Mouse (Mus musculus) small intestine, adult 2 months (tissue): ENCODE results near the gene Ube4b. TPM values are rescaled to one million over a fixed set of nuclear protein-coding genes. Genes with fewer than 3 reads are reported as not detected.

Experiments
- H3K27ac ChIP-seq: fragments of 200-500 bp; 2 replicates; pipeline ENCODE4 v1.5.1; 2012; ENCODE audit warnings: low read depth, low read length, control low read depth, inconsistent platforms; ENCODE audit not compliant: insufficient read depth
- H3K27me3 ChIP-seq: fragments of 200-500 bp; 2 replicates; pipeline ENCODE4 v1.6.1; 2012; ENCODE audit warnings: mild to moderate bottlenecking, moderate library complexity, low read length, inconsistent platforms; ENCODE audit not compliant: control insufficient read depth, insufficient read depth
- H3K36me3 ChIP-seq: fragments of 200-500 bp; 2 replicates; pipeline ENCODE4 v1.6.1; 2012; ENCODE audit warnings: mild to moderate bottlenecking, low read length, control low read depth, inconsistent platforms; ENCODE audit not compliant: control insufficient read depth, insufficient read depth
- H3K4me1 ChIP-seq: fragments of 200-500 bp; 2 replicates; pipeline ENCODE4 v1.6.1; 2012; ENCODE audit warnings: low read length, inconsistent platforms, mixed read lengths; ENCODE audit not compliant: control insufficient read depth, insufficient read depth, insufficient read length
- H3K4me3 ChIP-seq: fragments of 200-500 bp; 2 replicates; pipeline ENCODE4 v1.5.1; 2012; ENCODE audit warnings: low read depth, mild to moderate bottlenecking, control low read depth, inconsistent platforms, low read length, moderate library complexity
- CTCF ChIP-seq: fragments of 200-500 bp; IDR thresholded peaks from 2 replicates; pipeline ENCODE4 v1.5.1; 2012; ENCODE audit warnings: low read depth, mild to moderate bottlenecking, control low read depth, inconsistent platforms, low read length, moderate library complexity, mixed read lengths; ENCODE audit not compliant: insufficient replicate concordance, insufficient read length; ENCODE audit errors: extremely low read depth
- POLR2A ChIP-seq: fragments of 200-500 bp; IDR thresholded peaks from 2 replicates; pipeline ENCODE4 v1.6.1; 2012; ENCODE audit warnings: low read depth, mild to moderate bottlenecking, control low read depth, inconsistent platforms, low read length, moderate library complexity
- WGBS: fragments of 180-500 bp; shearing (Covaris S2); methylation state at CpG from one replicate; pipeline ENCODE4 v1.1.7; 2018; 5-methylcytosine and 5-hydroxymethylcytosine counted together
- polyA plus RNA-seq: library from polyadenylated mRNA; depleted of rRNA; stranded (reverse); fragments of >200 nt; gene quantifications from 2 replicates; pipeline ENCODE4 v1.2.3, GENCODE M21; 2012

The Ube4b gene
- polyA plus RNA-seq, 1 experiment: 115 TPM

- WGBS: 80% methylated on average over 10 of the region's 10 CpGs
- Histone ChIP-seq H3K27me3 (no peaks in the 10 kb centered on the region), H3K36me3 (peaks cover 19% of the 10 kb centered on the region), H3K4me1 (peaks cover 3% of the 10 kb centered on the region; the same call in 1 of the 2 replicates), H3K27ac (no peak overlapping the region), H3K4me3 (no peak overlapping the region)
- TF ChIP-seq POLR2A: no peak
- no peak for TF ChIP-seq CTCF
These were observed 101.0 kb downstream of the Ube4b start for GRCm38 (mm10) chr4:149325411-149326162.

DNA sequence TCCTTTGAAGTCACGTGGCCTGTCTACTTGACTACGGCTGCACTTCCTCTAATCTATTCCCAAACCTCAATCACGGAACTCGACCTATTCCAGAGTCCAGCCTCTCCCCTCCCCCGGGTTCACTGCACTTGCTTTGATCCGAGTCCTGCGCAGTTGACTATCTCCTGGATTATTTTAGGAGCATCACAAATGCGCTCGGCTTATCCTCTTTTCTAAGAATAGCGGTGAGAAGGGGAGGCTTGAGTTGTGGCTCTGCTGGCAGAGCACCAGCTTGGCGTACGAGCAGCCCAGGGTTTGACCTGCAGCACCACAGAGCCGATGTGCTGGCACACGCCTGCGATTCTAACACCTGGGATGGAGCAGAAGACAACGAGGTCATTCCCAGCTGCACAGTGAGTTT is 102.8 kb downstream of the Ube4b start:
- Histone ChIP-seq H3K4me3 (no peak overlapping the region), H3K27ac (no peak overlapping the region), H3K27me3 (no peaks in the 10 kb centered on the region), H3K4me1 (peaks cover 3% of the 10 kb centered on the region; the same call in 1 of the 2 replicates), H3K36me3 (peaks cover 3% of the 10 kb centered on the region; the same call in 1 of the 2 replicates)
- 39% methylated on average over 16 of the region's 16 CpGs for WGBS
- TF ChIP-seq POLR2A: no peak
- no peak for TF ChIP-seq CTCF

DNA sequence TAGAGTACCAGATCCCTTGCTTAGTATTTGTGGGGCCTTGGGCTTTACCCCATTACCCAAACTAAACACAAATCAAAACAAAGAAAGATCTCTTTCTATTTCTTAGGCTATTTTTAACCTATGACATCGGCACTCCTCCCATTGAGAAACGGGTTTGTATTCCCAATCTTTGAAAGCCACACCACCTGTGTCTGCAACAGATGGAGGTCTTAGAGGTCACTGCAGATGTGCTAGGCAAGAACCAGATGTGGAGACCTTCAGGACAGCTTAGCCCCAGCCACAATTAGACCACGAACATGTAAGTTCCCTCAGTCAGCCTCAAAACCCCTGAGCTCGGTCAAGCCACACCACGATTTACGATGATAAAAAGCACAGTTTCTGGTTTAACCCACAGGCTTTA is 103.8 kb downstream of the Ube4b start:
- Histone ChIP-seq H3K27me3 (no peaks in the 10 kb centered on the region), H3K4me3 (no peak overlapping the region), H3K27ac (no peak overlapping the region), H3K36me3 (no peaks in the 10 kb centered on the region; the same call in 1 of the 2 replicates), H3K4me1 (peaks cover 3% of the 10 kb centered on the region; the same call in 1 of the 2 replicates)
- WGBS: 79% methylated on average over 6 of the region's 6 CpGs
- TF ChIP-seq CTCF (no peak), POLR2A (no peak)

- H3K27ac ChIP-seq: no peak overlapping the region
- WGBS: 77% methylated on average over 4 of the region's 4 CpGs
- no peak for TF ChIP-seq POLR2A
- no peak for TF ChIP-seq CTCF
- no peaks in the 10 kb centered on the region for H3K27me3 ChIP-seq
- H3K36me3 ChIP-seq: no peaks in the 10 kb centered on the region; the same call in 1 of the 2 replicates
- H3K4me3 ChIP-seq: no peak overlapping the region
- H3K4me1 ChIP-seq: peaks cover 3% of the 10 kb centered on the region; the same call in 1 of the 2 replicates
These were observed 104.3 kb downstream of the Ube4b start for GRCm38 (mm10) chr4:149322286-149322685.

DNA sequence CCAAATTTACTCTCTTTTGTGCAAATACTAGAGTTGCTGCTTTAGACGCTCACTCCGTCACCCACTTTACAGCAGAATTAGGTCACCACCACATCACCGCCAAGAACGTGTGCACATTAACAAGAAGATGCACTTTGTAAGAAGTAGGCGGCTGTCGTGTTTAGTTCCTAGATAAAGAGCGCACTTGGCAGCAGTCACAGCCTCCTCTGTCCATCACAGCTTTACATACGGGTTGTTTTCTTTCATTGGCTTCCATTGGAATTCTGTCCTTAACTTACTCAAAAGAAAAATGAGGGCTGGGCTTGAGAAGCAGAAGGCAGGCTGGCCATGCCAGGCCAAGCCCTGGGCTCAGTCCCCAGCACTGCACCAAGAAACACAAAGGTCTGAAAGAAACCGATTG is 107.5 kb downstream of the Ube4b start:
- WGBS: 59% methylated on average over 9 of the region's 9 CpGs
- Histone ChIP-seq H3K27ac (no peak overlapping the region), H3K27me3 (no peaks in the 10 kb centered on the region), H3K4me1 (peaks cover 3% of the 10 kb centered on the region; the same call in 1 of the 2 replicates), H3K4me3 (no peak overlapping the region), H3K36me3 (no peaks in the 10 kb centered on the region)
- TF ChIP-seq POLR2A: no peak

GRCm38 (mm10) chr4:149317387-149317786 is 109.2 kb downstream of the Ube4b start:
- 73% methylated on average over 5 of the region's 5 CpGs for WGBS
- no peaks in the 10 kb centered on the region for H3K4me1 ChIP-seq
- no peak overlapping the region for H3K4me3 ChIP-seq
- H3K36me3 ChIP-seq: no peaks in the 10 kb centered on the region
- no peak for TF ChIP-seq CTCF
- no peak for TF ChIP-seq POLR2A
- H3K27me3 ChIP-seq: no peaks in the 10 kb centered on the region
- H3K27ac ChIP-seq: no peak overlapping the region

GRCm38 (mm10) chr4:149314275-149314837 is 112.2 kb downstream of the Ube4b start:
- TF ChIP-seq POLR2A (no peak), CTCF (no peak)
- no peaks in the 10 kb centered on the region for H3K4me1 ChIP-seq
- no peak overlapping the region for H3K27ac ChIP-seq
- no peaks in the 10 kb centered on the region for H3K36me3 ChIP-seq
- 62% methylated on average over 11 of the region's 11 CpGs for WGBS
- H3K27me3 ChIP-seq: no peaks in the 10 kb centered on the region
- H3K4me3 ChIP-seq: no peak overlapping the region
